Mouse (Mus musculus) testis, adult 2 months (tissue): ENCODE results near the gene Tcea3.

Source experiments
- CTCF ChIP-seq: fragments of 200-500 bp; IDR thresholded peaks from 2 replicates; pipeline ENCODE4 v1.5.1; 2012; ENCODE audit warnings: low read depth, mild to moderate bottlenecking, inconsistent platforms, low read length, moderate library complexity; ENCODE audit not compliant: control insufficient read depth, insufficient read depth, insufficient replicate concordance
- POLR2A ChIP-seq: fragments of 200-500 bp; IDR thresholded peaks from 2 replicates; pipeline ENCODE4 v1.6.1; 2012; ENCODE audit warnings: low read depth, mild to moderate bottlenecking, inconsistent platforms, low read length, moderate library complexity; ENCODE audit not compliant: control insufficient read depth

GRCm38 (mm10) chr4:136304181-136304580, 56.7 kb downstream of the Tcea3 start:
- no peak for TF ChIP-seq POLR2A
- no peak for TF ChIP-seq CTCF
